Mouse (Mus musculus) embryonic facial prominence, embryonic 10.5 days (tissue): ENCODE measurements around the gene Phgdh. TPM values are rescaled to one million over a fixed set of nuclear protein-coding genes. Genes with fewer than 3 reads are reported as not detected.
A peak's percentile ranks its signal among the peaks of the same experiment; 100 is the strongest.
"Not testable (repeated sequence)": the region's sequence is repeated elsewhere in the genome, so short reads cannot be mapped to it uniquely, and the experiment has no call there.

Experiments
- DNase-seq: peaks from one replicate; pipeline ENCODE4 v3.0.0-alpha.2; 2017; ENCODE audit warnings: low spot score
- H3K27ac ChIP-seq: fragments of 300-500 bp; sonication (generic); replicated peaks from 2 replicates; pipeline ENCODE4 v1.5.1; 2016; ENCODE audit warnings: mild to moderate bottlenecking
- H3K27me3 ChIP-seq: fragments of 300-500 bp; sonication (generic); replicated peaks from 2 replicates; pipeline ENCODE4 v1.6.1; 2016; ENCODE audit warnings: low read depth, mild to moderate bottlenecking; ENCODE audit not compliant: poor library complexity, severe bottlenecking
- H3K36me3 ChIP-seq: fragments of 300-500 bp; sonication (generic); replicated peaks from 2 replicates; pipeline ENCODE4 v1.6.1; 2016; ENCODE audit warnings: mild to moderate bottlenecking, moderate library complexity
- H3K4me1 ChIP-seq: fragments of 300-500 bp; sonication (generic); 2 replicates; pipeline ENCODE4 v1.6.1; 2016
- H3K4me3 ChIP-seq: fragments of 300-500 bp; sonication (generic); 2 replicates; pipeline ENCODE4 v1.5.1; 2016; ENCODE audit warnings: mild to moderate bottlenecking, moderate library complexity
- H3K9me3 ChIP-seq: fragments of 300-500 bp; sonication (generic); 2 replicates; pipeline ENCODE4 v1.6.1; 2016; ENCODE audit warnings: mild to moderate bottlenecking
- WGBS: fragments of 180-500 bp; shearing (Covaris S2); methylation state at CpG from one replicate; pipeline ENCODE4 v1.1.7; 2016; 5-methylcytosine and 5-hydroxymethylcytosine counted together
- polyA plus RNA-seq: library from polyadenylated mRNA; unstranded; fragments of >200 nt; fragmentation: Nextera tagmentation; extraction: Ambion mirVana; gene quantifications from 2 replicates; pipeline ENCODE4 v1.2.1, GENCODE M21; 2016

The Phgdh gene
- 373 and 379 TPM in 2 replicates for polyA plus RNA-seq

- Histone ChIP-seq H3K4me1 (peaks cover 41% of the 10 kb centered on the region), H3K27ac (peak within 1 kb of the TSS; percentile 91), H3K4me3 (peak within 1 kb of the TSS; percentile 76)
- not testable (repeated sequence) for H3K36me3 ChIP-seq, H3K27me3 ChIP-seq, H3K9me3 ChIP-seq
- DNase-seq, result peak; percentile 90
- WGBS, result 0% methylated on average over 10 of the region's 10 CpGs
Measured at GRCm38 (mm10) chr3:98339706-98340109, at the start of gene Phgdh. Phgdh (minus strand) TSS chr3:98339990.

- Histone ChIP-seq H3K27ac (no peak overlapping the region), H3K27me3 (no peaks in the 10 kb centered on the region), H3K4me3 (no peak overlapping the region), H3K36me3 (no peaks in the 10 kb centered on the region), H3K9me3 (no peaks in the 10 kb centered on the region), H3K4me1 (peaks cover 9% of the 10 kb centered on the region)
- no peak for DNase-seq
- 67% methylated on average over 3 of the region's 3 CpGs for WGBS
Measured at GRCm38 (mm10) chr3:98389305-98389704, 49.5 kb upstream of the Phgdh start.

- WGBS, result 92% methylated on average over 7 of the region's 7 CpGs
- no peaks in the 10 kb centered on the region for H3K36me3 ChIP-seq
Measured at GRCm38 (mm10) chr3:98387756-98388155, 48.0 kb upstream of the Phgdh start.

GRCm38 (mm10) chr3:98387086-98387485 is 47.3 kb upstream of the Phgdh start:
- H3K4me1 ChIP-seq, result peaks cover 26% of the 10 kb centered on the region
- no peaks in the 10 kb centered on the region for H3K36me3 ChIP-seq
- H3K9me3 ChIP-seq, result no peaks in the 10 kb centered on the region
- WGBS, result 76% methylated on average over 4 of the region's 4 CpGs
- no peaks in the 10 kb centered on the region for H3K27me3 ChIP-seq
- no peak overlapping the region for H3K4me3 ChIP-seq
- DNase-seq, result no peak
- no peak overlapping the region for H3K27ac ChIP-seq

More at GRCm38 (mm10) chr3:98387756-98388155, 48.0 kb upstream of the Phgdh start:
- H3K4me3 ChIP-seq, result no peak overlapping the region
- no peaks in the 10 kb centered on the region for H3K9me3 ChIP-seq
- H3K27ac ChIP-seq, result no peak overlapping the region
- DNase-seq, result no peak
- H3K4me1 ChIP-seq, result peaks cover 23% of the 10 kb centered on the region
- H3K27me3 ChIP-seq, result no peaks in the 10 kb centered on the region

- Histone ChIP-seq H3K27ac (peak overlapping the region; percentile 92), H3K36me3 (no peaks in the 10 kb centered on the region)
- DNase-seq, result no peak
Measured at GRCm38 (mm10) chr3:98383024-98383790, 43.4 kb upstream of the Phgdh start.

GRCm38 (mm10) chr3:98382246-98382939 is 42.6 kb upstream of the Phgdh start, which contains the start of gene Zfp697:
Zfp697 (plus strand) TSS chr3:98382461.
- no peaks in the 10 kb centered on the region for H3K27me3 ChIP-seq
- peaks cover 35% of the 10 kb centered on the region for H3K4me1 ChIP-seq
- peak within 1 kb of the TSS; percentile 76 for H3K4me3 ChIP-seq
- under 1% methylated on average over 42 of the region's 42 CpGs for WGBS
- no peaks in the 10 kb centered on the region for H3K36me3 ChIP-seq
- DNase-seq, result peak; percentile 86
- no peaks in the 10 kb centered on the region for H3K9me3 ChIP-seq
- peak within 1 kb of the TSS; percentile 92 for H3K27ac ChIP-seq

More at GRCm38 (mm10) chr3:98383024-98383790, 43.4 kb upstream of the Phgdh start:
- Histone ChIP-seq H3K4me3 (peak overlapping the region; percentile 76), H3K4me1 (peaks cover 35% of the 10 kb centered on the region), H3K9me3 (no peaks in the 10 kb centered on the region), H3K27me3 (no peaks in the 10 kb centered on the region)
- WGBS, result 12% methylated on average over 21 of the region's 21 CpGs

GRCm38 (mm10) chr3:98381677-98382245 is 42.0 kb upstream of the Phgdh start:
- H3K4me3 ChIP-seq, result peak overlapping the region; percentile 76
- peak overlapping the region; percentile 92 for H3K27ac ChIP-seq
- H3K4me1 ChIP-seq, result peaks cover 35% of the 10 kb centered on the region
- no peaks in the 10 kb centered on the region for H3K36me3 ChIP-seq
- peak; percentile 34 for DNase-seq
- no peaks in the 10 kb centered on the region for H3K9me3 ChIP-seq
- no peaks in the 10 kb centered on the region for H3K27me3 ChIP-seq
- 7% methylated on average over 17 of the region's 17 CpGs for WGBS

- peak; percentile 13 for DNase-seq
- Histone ChIP-seq H3K27me3 (no peaks in the 10 kb centered on the region), H3K27ac (no peak overlapping the region), H3K36me3 (no peaks in the 10 kb centered on the region), H3K4me1 (peaks cover 25% of the 10 kb centered on the region), H3K9me3 (no peaks in the 10 kb centered on the region), H3K4me3 (no peak overlapping the region)
- 28% methylated on average over 7 of the region's 7 CpGs for WGBS
Measured at GRCm38 (mm10) chr3:98379236-98379635, 39.4 kb upstream of the Phgdh start.

GRCm38 (mm10) chr3:98378267-98378666 is 38.5 kb upstream of the Phgdh start:
- H3K36me3 ChIP-seq, result no peaks in the 10 kb centered on the region
- 85% methylated on average over 4 of the region's 4 CpGs for WGBS
- H3K4me3 ChIP-seq, result no peak overlapping the region
- H3K27me3 ChIP-seq, result no peaks in the 10 kb centered on the region
- H3K27ac ChIP-seq, result no peak overlapping the region
- DNase-seq, result no peak
- no peaks in the 10 kb centered on the region for H3K9me3 ChIP-seq
- H3K4me1 ChIP-seq, result peaks cover 17% of the 10 kb centered on the region

GRCm38 (mm10) chr3:98374980-98375379 is 35.2 kb upstream of the Phgdh start:
- Histone ChIP-seq H3K4me3 (no peak overlapping the region), H3K27me3 (no peaks in the 10 kb centered on the region), H3K9me3 (peaks cover 9% of the 10 kb centered on the region; the same call in 1 of the 2 replicates), H3K36me3 (no peaks in the 10 kb centered on the region), H3K4me1 (0 out of 2 replicates have a peak, but pooled peaks cover 3% of the 10 kb centered on the region), H3K27ac (no peak overlapping the region)
- WGBS, result 79% methylated on average over 5 of the region's 5 CpGs
- no peak for DNase-seq

- 82% methylated on average over 3 of the region's 3 CpGs for WGBS
- Histone ChIP-seq H3K9me3 (peaks cover 9% of the 10 kb centered on the region; the same call in 1 of the 2 replicates), H3K27me3 (no peaks in the 10 kb centered on the region), H3K4me1 (0 out of 2 replicates have a peak, but pooled peaks cover under 1% of the 10 kb centered on the region), H3K27ac (no peak overlapping the region), H3K4me3 (no peak overlapping the region), H3K36me3 (no peaks in the 10 kb centered on the region)
- DNase-seq, result no peak
Measured at GRCm38 (mm10) chr3:98374062-98374719, 34.4 kb upstream of the Phgdh start.

GRCm38 (mm10) chr3:98368776-98369175 is 29.0 kb upstream of the Phgdh start:
- WGBS, result 94% methylated on average over 2 of the region's 2 CpGs
- Histone ChIP-seq H3K4me3 (no peak overlapping the region), H3K27me3 (no peaks in the 10 kb centered on the region), H3K4me1 (no peaks in the 10 kb centered on the region), H3K36me3 (no peaks in the 10 kb centered on the region), H3K27ac (no peak overlapping the region), H3K9me3 (peaks cover 9% of the 10 kb centered on the region; the same call in 1 of the 2 replicates)
- no peak for DNase-seq
